Mouse (Mus musculus): ENCODE measurements around the gene Alkal2. TPM values are rescaled to one million over a fixed set of nuclear protein-coding genes. Genes with fewer than 3 reads are reported as not detected.

Gene Alkal2
- polyA plus RNA-seq, 1 experiment from 2014 or later, result not detected

- Histone ChIP-seq H3K27ac (ENCODE audit: low read length) (peak overlapping the region; percentile 99), H3K36me3 (ENCODE audit: control insufficient read depth, insufficient read depth) (peaks cover 3% of the 10 kb centered on the region; the same call in 1 of the 2 replicates), H3K4me2 (ENCODE audit: low read depth, low read length) (peak overlapping the region; percentile 85), H3K4me3 (ENCODE audit: low read depth, low read length) (peak overlapping the region; percentile 80), H3K9ac (ENCODE audit: low read depth, low read length) (peak overlapping the region; percentile 87), H3K4me1 (ENCODE audit: control insufficient read depth, low read depth, low read length) (peaks cover 32% of the 10 kb centered on the region), H3K27me3 (ENCODE audit: control insufficient read depth, insufficient read depth, low read depth, low read length) (no peaks in the 10 kb centered on the region), H3K9me3 (replicated peaks; ENCODE audit: control insufficient read depth, low read length) (no peaks in the 10 kb centered on the region)
- no peak for ATAC-seq (ENCODE audit: low read depth)
- WGBS (ENCODE audit: insufficient replicate concordance), result 8% methylated on average over 8 of the region's 8 CpGs
Measured at GRCm38 (mm10) chr12:30910860-30911259, 26.7 kb downstream of the Alkal2 start.

- H3K36me3 ChIP-seq (ENCODE audit: control insufficient read depth, insufficient read depth), result no peaks in the 10 kb centered on the region
- H3K9me3 ChIP-seq (replicated peaks; ENCODE audit: control insufficient read depth, low read length), result no peaks in the 10 kb centered on the region
- WGBS (ENCODE audit: insufficient replicate concordance), result under 1% methylated on average over 52 of the region's 52 CpGs
- H3K27me3 ChIP-seq (ENCODE audit: control insufficient read depth, insufficient read depth, low read depth, low read length), result no peaks in the 10 kb centered on the region
- peak within 1 kb of the TSS; percentile 87 for H3K9ac ChIP-seq (ENCODE audit: low read depth, low read length)
- peaks cover 26% of the 10 kb centered on the region for H3K4me1 ChIP-seq (ENCODE audit: control insufficient read depth, low read depth, low read length)
- H3K4me3 ChIP-seq (ENCODE audit: low read depth, low read length), result peak within 1 kb of the TSS; percentile 80
- H3K4me2 ChIP-seq (ENCODE audit: low read depth, low read length), result peak within 1 kb of the TSS; percentile 85
- peak; percentile 81 for ATAC-seq (ENCODE audit: low read depth)
- peak within 1 kb of the TSS; percentile 99 for H3K27ac ChIP-seq (ENCODE audit: low read length)
Measured at GRCm38 (mm10) chr12:30911261-30912047, 27.3 kb downstream of the Alkal2 start, which contains the start of the genes Acp1 and Sh3yl1. Acp1 (minus strand) TSS chr12:30911589. Sh3yl1 (plus strand) TSS chr12:30911668.

GRCm38 (mm10) chr12:30912048-30912381 lies 27.9 kb downstream of the Alkal2 start:
- Histone ChIP-seq H3K27me3 (ENCODE audit: control insufficient read depth, insufficient read depth, low read depth, low read length) (no peaks in the 10 kb centered on the region), H3K4me3 (ENCODE audit: low read depth, low read length) (peak overlapping the region; percentile 80), H3K4me2 (ENCODE audit: low read depth, low read length) (peak overlapping the region; percentile 72), H3K9ac (ENCODE audit: low read depth, low read length) (peak overlapping the region; percentile 87), H3K9me3 (replicated peaks; ENCODE audit: control insufficient read depth, low read length) (no peaks in the 10 kb centered on the region), H3K27ac (ENCODE audit: low read length) (peak overlapping the region; percentile 86), H3K4me1 (ENCODE audit: control insufficient read depth, low read depth, low read length) (peaks cover 20% of the 10 kb centered on the region), H3K36me3 (ENCODE audit: control insufficient read depth, insufficient read depth) (no peaks in the 10 kb centered on the region)
- WGBS (ENCODE audit: insufficient replicate concordance), result under 1% methylated on average over 19 of the region's 19 CpGs
- peak; percentile 12 for ATAC-seq (ENCODE audit: low read depth)

GRCm38 (mm10) chr12:30912840-30913239 lies 28.7 kb downstream of the Alkal2 start:
- Histone ChIP-seq H3K4me3 (ENCODE audit: low read depth, low read length) (peak overlapping the region; percentile 80), H3K27me3 (ENCODE audit: control insufficient read depth, insufficient read depth, low read depth, low read length) (no peaks in the 10 kb centered on the region), H3K27ac (ENCODE audit: low read length) (peak overlapping the region; percentile 62), H3K9me3 (replicated peaks; ENCODE audit: control insufficient read depth, low read length) (no peaks in the 10 kb centered on the region), H3K9ac (ENCODE audit: low read depth, low read length) (peak overlapping the region; percentile 87), H3K4me2 (ENCODE audit: low read depth, low read length) (peak overlapping the region; percentile 72), H3K36me3 (ENCODE audit: control insufficient read depth, insufficient read depth) (no peaks in the 10 kb centered on the region), H3K4me1 (ENCODE audit: control insufficient read depth, low read depth, low read length) (peaks cover 14% of the 10 kb centered on the region)
- ATAC-seq (ENCODE audit: low read depth), result no peak
- 56% methylated on average over 3 of the region's 3 CpGs for WGBS (ENCODE audit: insufficient replicate concordance)

GRCm38 (mm10) chr12:30922401-30922800 lies 38.3 kb downstream of the Alkal2 start:
- 68% methylated on average over 3 of the region's 3 CpGs for WGBS (ENCODE audit: insufficient replicate concordance)
- no peaks in the 10 kb centered on the region for H3K9me3 ChIP-seq (replicated peaks; ENCODE audit: control insufficient read depth, low read length)
- no peak overlapping the region for H3K27ac ChIP-seq (ENCODE audit: low read length)
- no peak overlapping the region for H3K9ac ChIP-seq (ENCODE audit: low read depth, low read length)
- H3K4me2 ChIP-seq (ENCODE audit: low read depth, low read length), result no peak overlapping the region
- H3K4me1 ChIP-seq (ENCODE audit: control insufficient read depth, low read depth, low read length), result no peaks in the 10 kb centered on the region
- peaks cover 10% of the 10 kb centered on the region for H3K36me3 ChIP-seq (ENCODE audit: control insufficient read depth, insufficient read depth)
- H3K27me3 ChIP-seq (ENCODE audit: control insufficient read depth, insufficient read depth, low read depth, low read length), result no peaks in the 10 kb centered on the region
- ATAC-seq (ENCODE audit: low read depth), result peak; percentile 82
- no peak overlapping the region for H3K4me3 ChIP-seq (ENCODE audit: low read depth, low read length)

- Histone ChIP-seq H3K4me1 (ENCODE audit: control insufficient read depth, low read depth, low read length) (no peaks in the 10 kb centered on the region), H3K27me3 (ENCODE audit: control insufficient read depth, insufficient read depth, low read depth, low read length) (no peaks in the 10 kb centered on the region), H3K27ac (ENCODE audit: low read length) (no peak overlapping the region), H3K4me2 (ENCODE audit: low read depth, low read length) (no peak overlapping the region), H3K9me3 (replicated peaks; ENCODE audit: control insufficient read depth, low read length) (no peaks in the 10 kb centered on the region), H3K9ac (ENCODE audit: low read depth, low read length) (no peak overlapping the region), H3K36me3 (ENCODE audit: control insufficient read depth, insufficient read depth) (peaks cover 12% of the 10 kb centered on the region), H3K4me3 (ENCODE audit: low read depth, low read length) (no peak overlapping the region)
- WGBS (ENCODE audit: insufficient replicate concordance), result 71% methylated on average over 6 of the region's 6 CpGs
- 0 out of 2 replicates have a peak, but pooled peaks have one; percentile 19 for ATAC-seq (ENCODE audit: low read depth)
Measured at GRCm38 (mm10) chr12:30928182-30928581, 44.1 kb downstream of the Alkal2 start.

- 80% methylated on average over 2 of the region's 2 CpGs for WGBS (ENCODE audit: insufficient replicate concordance)
- no peak overlapping the region for H3K9ac ChIP-seq (ENCODE audit: low read depth, low read length)
- no peak overlapping the region for H3K4me2 ChIP-seq (ENCODE audit: low read depth, low read length)
- H3K27ac ChIP-seq (ENCODE audit: low read length), result no peak overlapping the region
- H3K36me3 ChIP-seq (ENCODE audit: control insufficient read depth, insufficient read depth), result peaks cover 3% of the 10 kb centered on the region; the same call in 1 of the 2 replicates
- no peaks in the 10 kb centered on the region for H3K4me1 ChIP-seq (ENCODE audit: control insufficient read depth, low read depth, low read length)
- ATAC-seq (ENCODE audit: low read depth), result no peak
- H3K9me3 ChIP-seq (replicated peaks; ENCODE audit: control insufficient read depth, low read length), result no peaks in the 10 kb centered on the region
- H3K27me3 ChIP-seq (ENCODE audit: control insufficient read depth, insufficient read depth, low read depth, low read length), result no peaks in the 10 kb centered on the region
- no peak overlapping the region for H3K4me3 ChIP-seq (ENCODE audit: low read depth, low read length)
Measured at GRCm38 (mm10) chr12:30933299-30933698, 49.2 kb downstream of the Alkal2 start.

- H3K4me1 ChIP-seq (ENCODE audit: control insufficient read depth, low read depth, low read length), result no peaks in the 10 kb centered on the region
- H3K4me2 ChIP-seq (ENCODE audit: low read depth, low read length), result no peak overlapping the region
- H3K27me3 ChIP-seq (ENCODE audit: control insufficient read depth, insufficient read depth, low read depth, low read length), result no peaks in the 10 kb centered on the region
- no peak overlapping the region for H3K27ac ChIP-seq (ENCODE audit: low read length)
- peaks cover 22% of the 10 kb centered on the region for H3K36me3 ChIP-seq (ENCODE audit: control insufficient read depth, insufficient read depth)
- no peaks in the 10 kb centered on the region for H3K9me3 ChIP-seq (replicated peaks; ENCODE audit: control insufficient read depth, low read length)
- peak; percentile 79 for ATAC-seq (ENCODE audit: low read depth)
- 61% methylated on average over 2 of the region's 2 CpGs for WGBS (ENCODE audit: insufficient replicate concordance)
- no peak overlapping the region for H3K9ac ChIP-seq (ENCODE audit: low read depth, low read length)
- no peak overlapping the region for H3K4me3 ChIP-seq (ENCODE audit: low read depth, low read length)
Measured at GRCm38 (mm10) chr12:30936899-30937298, 52.8 kb downstream of the Alkal2 start.
